Mouse (Mus musculus): Measurements from ENCODE around the gene Edem2. TPM values are rescaled to one million over a fixed set of nuclear protein-coding genes. Genes with fewer than 3 reads are reported as not detected.

Gene Edem2
- polyA plus RNA-seq (2012; ENCODE audit: low replicate concordance): 76.2 and 193 TPM in 2 replicates

DNA sequence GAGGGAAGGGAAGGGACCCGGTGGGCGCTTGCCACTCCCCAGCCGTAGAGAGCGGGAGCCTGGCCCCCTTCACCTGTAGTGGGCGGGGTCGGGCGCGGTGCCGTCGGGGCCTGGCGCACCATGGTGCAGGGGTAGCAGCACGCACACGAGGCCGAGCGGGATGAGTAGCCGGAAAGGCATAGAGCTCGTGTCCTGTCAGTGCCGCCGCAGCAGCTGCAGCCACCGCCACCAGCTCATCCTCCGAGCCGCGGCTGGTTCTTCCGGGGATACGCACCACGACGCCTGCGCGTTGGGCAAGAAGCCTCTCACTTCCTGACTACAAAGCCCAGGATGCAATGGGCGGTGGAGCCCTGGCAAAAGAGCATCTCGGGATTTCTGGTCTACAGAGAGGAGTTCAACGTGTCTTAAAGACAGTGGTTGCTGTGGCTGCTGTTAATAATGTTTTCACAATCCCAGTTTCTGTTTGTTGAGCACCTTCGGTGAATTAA, at the start of gene Edem2:
Gene Edem2, minus strand, starts transcription at position 318 of the 488 bp plus-strand sequence.

DNA sequence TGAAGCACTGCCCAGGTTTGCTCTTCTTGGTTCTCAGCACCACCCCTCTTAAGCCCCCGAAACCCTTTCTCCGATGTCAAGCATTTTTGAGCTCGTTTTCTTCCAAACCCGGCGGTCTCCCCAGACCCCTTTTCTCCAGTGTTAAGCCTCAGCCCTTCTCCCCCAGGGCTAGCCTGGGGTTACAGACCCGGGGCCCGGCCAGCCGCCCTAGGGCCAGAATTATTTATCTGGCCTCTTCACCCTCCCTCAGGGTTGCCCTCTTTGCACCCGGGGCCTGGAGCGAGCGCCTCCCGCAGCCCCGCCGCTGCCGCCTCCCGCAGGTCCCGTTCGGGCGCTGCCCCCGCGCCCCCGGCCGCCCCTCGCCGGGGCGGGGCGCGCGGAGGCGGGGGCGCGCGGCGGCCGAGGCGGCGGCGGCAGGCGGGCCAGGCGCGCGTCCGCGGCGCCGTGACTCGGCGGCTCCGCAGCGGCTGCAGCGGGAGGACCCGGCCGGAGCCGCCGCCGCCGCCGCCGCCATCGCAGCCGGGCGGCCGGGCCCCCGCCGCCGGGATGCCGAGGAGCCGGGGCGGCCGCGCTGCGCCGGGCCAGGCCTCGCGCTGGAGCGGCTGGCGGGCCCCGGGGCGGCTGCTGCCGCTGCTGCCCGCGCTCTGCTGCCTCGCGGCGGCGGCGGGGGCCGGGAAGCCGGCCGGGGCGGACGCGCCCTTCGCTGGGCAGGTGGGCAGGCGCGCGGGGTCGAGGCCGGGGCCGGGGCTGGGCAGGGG, 45.8 kb upstream of the Edem2 start, which contains the start of gene Mmp24:
Gene Mmp24, plus strand, starts transcription at position 416 of the 758 bp plus-strand sequence.

DNA sequence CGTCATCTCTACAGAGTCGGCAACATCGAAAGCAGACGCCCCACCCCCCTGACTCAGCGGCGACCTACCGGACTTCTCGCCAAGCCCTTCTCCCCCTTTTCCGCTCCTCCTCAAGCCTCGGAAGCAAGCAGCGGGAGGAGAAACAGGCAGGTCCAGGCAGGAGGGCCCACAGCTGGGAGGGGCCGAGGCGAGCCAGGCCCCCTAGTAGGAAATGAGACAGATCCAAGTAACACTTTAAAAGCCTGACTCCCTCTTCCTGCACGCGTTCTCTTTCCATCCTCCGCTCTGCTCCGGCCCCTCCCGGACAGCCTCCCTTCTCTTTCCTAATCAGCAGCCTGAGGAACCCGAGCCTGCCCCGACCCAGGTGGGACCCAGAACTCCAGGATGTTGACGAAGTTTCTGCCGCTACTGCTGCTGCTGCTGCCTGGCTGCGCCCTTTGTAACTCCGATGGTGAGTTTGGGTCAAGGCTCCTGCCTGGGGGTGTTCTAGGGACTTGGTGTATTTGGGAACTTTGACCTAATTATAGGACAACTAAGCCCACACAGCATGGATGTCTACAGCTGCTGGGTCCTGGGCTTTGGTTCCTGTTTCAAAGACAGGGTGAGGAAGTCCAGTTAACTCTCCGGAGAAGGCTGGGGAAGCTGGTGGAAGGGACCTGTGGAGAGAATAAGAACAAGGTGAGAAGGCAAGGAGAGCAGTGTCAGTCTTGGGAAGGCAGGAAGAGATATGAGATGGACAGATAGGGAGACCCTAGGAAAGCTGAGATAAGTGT, 21.9 kb upstream of the Edem2 start, which contains the start of gene Procr:
Gene Procr, plus strand, starts transcription at position 104 of the 773 bp plus-strand sequence.

DNA sequence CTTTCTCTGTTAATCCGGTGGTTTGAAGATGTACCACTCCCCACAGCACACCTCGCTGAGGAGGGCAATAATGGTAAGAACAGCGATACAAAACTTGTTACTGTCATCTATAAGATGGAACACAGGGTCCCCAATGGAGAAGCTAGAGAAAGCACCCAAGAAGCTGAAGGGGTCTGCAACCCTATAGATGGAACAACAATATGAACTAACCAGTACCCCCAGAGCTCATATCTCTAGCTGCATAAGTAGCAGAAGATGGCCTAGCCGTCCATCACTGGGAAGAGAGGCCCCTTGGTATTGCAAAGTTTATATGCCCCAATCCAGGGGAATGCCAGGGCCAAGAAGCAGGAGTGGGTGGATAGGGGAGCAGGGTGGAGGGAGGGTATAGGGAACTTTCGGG, 6.5 kb upstream of the Edem2 start, which contains the start of gene Gm17581:
Gene Gm17581, minus strand, starts transcription at position 101 of the 400 bp plus-strand sequence.

DNA sequence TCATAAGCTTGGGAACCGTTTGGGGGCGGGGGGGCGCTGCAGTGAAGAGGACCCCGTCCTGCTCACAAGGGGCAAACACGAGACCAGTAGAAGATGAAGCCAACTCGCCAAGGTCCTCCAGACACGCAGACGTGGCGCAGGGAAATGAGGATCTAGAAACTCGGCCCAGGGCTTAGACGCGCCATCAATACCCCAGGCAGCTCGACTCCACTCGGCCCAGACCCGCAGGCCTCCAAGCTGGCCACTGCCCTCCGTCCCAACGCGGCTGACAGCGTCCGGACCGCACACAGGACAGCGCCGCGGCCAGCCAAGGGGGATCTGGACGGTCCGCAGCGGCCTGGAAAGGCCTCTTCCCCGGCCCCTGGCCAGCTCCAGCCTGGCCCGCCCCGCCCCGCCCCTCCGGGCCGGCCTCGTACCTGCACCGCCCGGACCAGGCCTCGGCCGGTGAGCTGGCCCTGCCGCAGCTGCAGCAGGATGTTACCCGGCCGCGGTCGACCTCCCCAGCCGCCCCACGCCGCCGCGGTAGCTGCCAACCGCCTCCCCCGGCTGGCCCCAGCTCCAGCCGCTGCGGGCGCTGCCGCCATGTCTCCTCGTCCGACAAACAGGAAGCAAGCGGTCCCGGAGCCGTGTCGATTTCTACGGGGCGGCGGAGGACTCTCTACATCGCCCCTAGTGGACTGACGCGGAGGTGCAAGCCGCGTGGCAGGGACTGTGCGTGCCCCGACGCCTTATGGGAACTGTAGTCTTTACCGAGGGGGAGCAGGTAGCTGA, 37.4 kb downstream of the Edem2 start, which contains the start of gene Trpc4ap:
Gene Trpc4ap, minus strand, starts transcription at position 662 of the 771 bp plus-strand sequence.

Other genes starting within 250 kb of the Edem2 start
- 6.2 and 8.4 TPM in 2 replicates for gene Acss2, start 211.5 kb downstream of the Edem2 start, polyA plus RNA-seq (2012; ENCODE audit: low replicate concordance)
- gene Ggt7, start 211.2 kb downstream of the Edem2 start, polyA plus RNA-seq (2012; ENCODE audit: low replicate concordance): 0.39 and 1.8 TPM in 2 replicates
- gene Gss, start 136.7 kb downstream of the Edem2 start, polyA plus RNA-seq (2012; ENCODE audit: low replicate concordance): 8.5 and 11.3 TPM in 2 replicates
- gene Myh7b, start 118.3 kb downstream of the Edem2 start, polyA plus RNA-seq (2012; ENCODE audit: low replicate concordance): 0.97 and 1.00 TPM in 2 replicates
- 112 and 131 TPM in 2 replicates for gene Trpc4ap, start 37.1 kb downstream of the Edem2 start, polyA plus RNA-seq (2012; ENCODE audit: low replicate concordance)
- not detected in 2 replicates for gene Gm17581, start 6.4 kb upstream of the Edem2 start, polyA plus RNA-seq (2012; ENCODE audit: low replicate concordance)
- 1.3 and 2.4 TPM in 2 replicates for gene Procr, start 21.6 kb upstream of the Edem2 start, polyA plus RNA-seq (2012; ENCODE audit: low replicate concordance)
- not detected in 2 replicates for gene Mmp24, start 45.9 kb upstream of the Edem2 start, polyA plus RNA-seq (2012; ENCODE audit: low replicate concordance)
- 42.5 and 89.4 TPM in 2 replicates for gene BC029722, start 90.0 kb upstream of the Edem2 start, polyA plus RNA-seq (2012; ENCODE audit: low replicate concordance)
- 128 and 292 TPM in 2 replicates for gene Eif6, start 97.5 kb upstream of the Edem2 start, polyA plus RNA-seq (2012; ENCODE audit: low replicate concordance)
- not detected in 2 replicates for gene Fam83c, start 105.4 kb upstream of the Edem2 start, polyA plus RNA-seq (2012; ENCODE audit: low replicate concordance)
- 1.3 and 2.2 TPM in 2 replicates for gene Uqcc1, start 200.8 kb upstream of the Edem2 start, polyA plus RNA-seq (2012; ENCODE audit: low replicate concordance)
- gene Gm15557, start 211.3 kb upstream of the Edem2 start, polyA plus RNA-seq (2012; ENCODE audit: low replicate concordance): not detected in 2 replicates
- not detected in 2 replicates for gene Gdf5, start 215.9 kb upstream of the Edem2 start, polyA plus RNA-seq (2012; ENCODE audit: low replicate concordance)
- 27.5 and 34.6 TPM in 2 replicates for gene Cep250, start 227.0 kb upstream of the Edem2 start, polyA plus RNA-seq (2012; ENCODE audit: low replicate concordance)